Mouse (Mus musculus): ENCODE results near the gene Epha2. TPM values are rescaled to one million over a fixed set of nuclear protein-coding genes. Genes with fewer than 3 reads are reported as not detected.
A peak's percentile ranks its signal among the peaks of the same experiment; 100 is the strongest.

The Epha2 gene
- 6.8 and 7.1 TPM in 2 replicates for polyA plus RNA-seq (2015; fragmentation: Nextera tagmentation; extraction: Ambion mirVana)

GRCm38 (mm10) chr4:141301116-141301553, at the start of gene Epha2:
Epha2 (plus strand) TSS chr4:141301240.
- ATAC-seq (replicated peaks; ENCODE audit: low FRiP score): peak; percentile 61
- Histone ChIP-seq H3K27me3 (peaks cover 33% of the 10 kb centered on the region), H3K9ac (peak within 1 kb of the TSS; percentile 69), H3K9me3 (replicated peaks) (no peaks in the 10 kb centered on the region), H3K4me1 (peaks cover 71% of the 10 kb centered on the region), H3K4me2 (peak within 1 kb of the TSS; percentile 78), H3K36me3 (no peaks in the 10 kb centered on the region), H3K4me3 (replicated peaks) (peak within 1 kb of the TSS; percentile 79), H3K27ac (peak within 1 kb of the TSS; percentile 85)
- WGBS: under 1% methylated on average over 29 of the region's 35 CpGs

- peaks cover 33% of the 10 kb centered on the region for H3K27me3 ChIP-seq
- no peak overlapping the region for H3K4me2 ChIP-seq
Observed at GRCm38 (mm10) chr4:141252641-141253040, 48.4 kb upstream of the Epha2 start.

DNA sequence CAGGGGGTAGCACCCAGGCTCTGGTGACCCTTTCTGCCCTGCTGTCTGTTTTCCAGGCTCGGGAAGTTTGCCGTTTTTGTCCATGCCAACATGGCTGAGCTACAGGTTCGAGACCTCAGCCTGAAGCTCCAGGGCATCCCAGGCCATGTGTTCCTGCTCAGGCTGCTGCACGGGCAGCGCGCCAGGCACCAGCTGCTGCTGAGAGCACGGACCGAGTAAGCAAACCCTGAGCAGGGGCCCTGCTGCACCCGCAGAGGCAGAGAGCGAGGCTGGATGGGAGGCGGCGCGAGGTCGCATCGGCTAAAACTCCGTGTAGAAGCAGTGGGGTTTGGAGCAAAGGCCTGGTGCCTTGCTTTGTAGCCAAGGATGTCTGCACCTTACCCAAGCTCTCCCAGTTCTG, 46.8 kb upstream of the Epha2 start:
- peaks cover 14% of the 10 kb centered on the region; the same call in 1 of the 2 replicates for H3K36me3 ChIP-seq
- H3K4me1 ChIP-seq: peaks cover 9% of the 10 kb centered on the region; the same call in 1 of the 2 replicates
- no peak overlapping the region for H3K4me2 ChIP-seq
- no peak overlapping the region for H3K4me3 ChIP-seq (replicated peaks)
- peaks cover 17% of the 10 kb centered on the region for H3K27me3 ChIP-seq
- ATAC-seq (replicated peaks; ENCODE audit: low FRiP score): no peak
- H3K9ac ChIP-seq: no peak overlapping the region
- no peak overlapping the region for H3K27ac ChIP-seq
- WGBS: 77% methylated on average over 16 of the region's 16 CpGs
- H3K9me3 ChIP-seq (replicated peaks): no peaks in the 10 kb centered on the region

More at GRCm38 (mm10) chr4:141252641-141253040, 48.4 kb upstream of the Epha2 start:
- Histone ChIP-seq H3K27ac (no peak overlapping the region), H3K4me1 (peaks cover 25% of the 10 kb centered on the region), H3K9me3 (replicated peaks) (no peaks in the 10 kb centered on the region), H3K36me3 (peaks cover 14% of the 10 kb centered on the region; the same call in 1 of the 2 replicates), H3K9ac (no peak overlapping the region), H3K4me3 (replicated peaks) (no peak overlapping the region)
- ATAC-seq (replicated peaks; ENCODE audit: low FRiP score): no peak
- WGBS: 74% methylated on average over 2 of the region's 2 CpGs

- 67% methylated on average over 5 of the region's 5 CpGs for WGBS
- Histone ChIP-seq H3K27me3 (no peaks in the 10 kb centered on the region), H3K9me3 (replicated peaks) (no peaks in the 10 kb centered on the region), H3K4me2 (no peak overlapping the region), H3K4me1 (peaks cover 15% of the 10 kb centered on the region), H3K9ac (no peak overlapping the region), H3K4me3 (replicated peaks) (no peak overlapping the region), H3K27ac (no peak overlapping the region), H3K36me3 (peaks cover 14% of the 10 kb centered on the region; the same call in 1 of the 2 replicates)
- no peak for ATAC-seq (replicated peaks; ENCODE audit: low FRiP score)
Observed at GRCm38 (mm10) chr4:141257440-141257839, 43.6 kb upstream of the Epha2 start.

DNA sequence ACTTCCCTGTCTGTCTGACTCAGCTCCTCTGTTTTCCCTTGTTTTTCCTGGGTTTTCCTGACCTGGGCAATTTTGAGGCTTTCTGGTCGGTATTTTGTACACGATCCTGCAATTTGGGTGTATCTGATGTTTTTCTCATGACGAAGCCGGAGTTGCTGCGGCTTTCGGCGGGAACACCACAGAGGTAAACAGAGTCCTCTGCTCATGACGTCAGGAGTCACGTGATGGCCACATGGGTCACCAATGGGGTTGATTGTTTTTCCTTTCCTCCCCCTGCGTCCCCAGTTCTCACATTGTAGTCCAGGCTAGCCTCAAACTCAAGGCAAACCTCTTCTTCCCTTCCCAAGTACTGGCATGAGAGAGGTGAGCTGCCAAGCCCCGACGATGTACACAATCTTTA, 41.6 kb upstream of the Epha2 start:
- Histone ChIP-seq H3K27me3 (no peaks in the 10 kb centered on the region), H3K4me1 (peaks cover 9% of the 10 kb centered on the region), H3K4me2 (no peak overlapping the region), H3K27ac (no peak overlapping the region), H3K9ac (no peak overlapping the region), H3K36me3 (peaks cover 9% of the 10 kb centered on the region; the same call in 1 of the 2 replicates), H3K4me3 (replicated peaks) (no peak overlapping the region), H3K9me3 (replicated peaks) (no peaks in the 10 kb centered on the region)
- no peak for ATAC-seq (replicated peaks; ENCODE audit: low FRiP score)
- 84% methylated on average over 12 of the region's 12 CpGs for WGBS

DNA sequence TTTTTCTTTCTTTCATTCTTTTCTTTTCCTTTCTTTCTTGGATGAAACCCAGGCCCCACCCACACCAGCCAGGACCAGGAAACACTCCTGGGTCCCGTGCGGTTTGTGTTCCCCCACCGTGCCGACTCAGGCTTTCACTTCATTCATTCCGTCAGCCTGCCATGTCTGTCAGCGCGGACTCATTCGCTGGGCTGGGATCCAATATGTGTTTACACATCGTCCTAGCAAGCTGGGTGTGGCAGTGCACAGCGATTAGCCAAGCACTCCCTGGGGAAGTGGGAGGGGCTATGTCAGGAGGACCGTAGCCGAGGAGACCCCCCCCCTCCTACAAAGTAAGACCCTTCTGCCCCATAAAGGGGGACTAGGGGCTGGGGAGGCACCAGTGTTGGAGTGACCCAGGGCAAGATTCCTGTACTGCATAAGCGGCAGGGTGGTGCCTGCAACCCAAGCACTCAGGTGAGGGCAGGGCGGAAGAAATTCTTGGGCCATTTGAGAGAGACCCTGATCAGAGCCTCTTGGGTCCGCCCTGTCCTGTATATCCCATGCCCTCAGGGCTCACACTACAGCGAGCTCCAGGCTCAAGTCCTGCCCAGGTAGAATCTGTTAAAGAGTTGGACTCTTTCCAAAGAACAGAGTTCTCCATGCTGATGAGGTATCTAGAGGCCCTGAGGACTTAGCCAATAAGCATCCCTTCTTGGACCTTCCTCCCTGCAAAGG, 40.9 kb upstream of the Epha2 start:
- Histone ChIP-seq H3K36me3 (peaks cover 9% of the 10 kb centered on the region; the same call in 1 of the 2 replicates), H3K27ac (no peak overlapping the region), H3K4me3 (replicated peaks) (peak overlapping the region; percentile 16; the same call in 1 of the 2 replicates), H3K4me1 (peaks cover 6% of the 10 kb centered on the region), H3K27me3 (no peaks in the 10 kb centered on the region), H3K4me2 (peak overlapping the region; percentile 42), H3K9ac (no peak overlapping the region), H3K9me3 (replicated peaks) (no peaks in the 10 kb centered on the region)
- ATAC-seq (replicated peaks; ENCODE audit: low FRiP score): 0 out of 2 replicates have a peak, but pooled peaks have one; percentile 55
- 56% methylated on average over 16 of the region's 16 CpGs for WGBS

- Histone ChIP-seq H3K27ac (no peak overlapping the region), H3K9ac (no peak overlapping the region), H3K27me3 (no peaks in the 10 kb centered on the region), H3K4me1 (peaks cover 6% of the 10 kb centered on the region), H3K9me3 (replicated peaks) (no peaks in the 10 kb centered on the region), H3K36me3 (no peaks in the 10 kb centered on the region), H3K4me3 (replicated peaks) (no peak overlapping the region), H3K4me2 (no peak overlapping the region)
- ATAC-seq (replicated peaks; ENCODE audit: low FRiP score): no peak
- 75% methylated on average over 10 of the region's 10 CpGs for WGBS
Observed at GRCm38 (mm10) chr4:141262906-141263637, 38.0 kb upstream of the Epha2 start.

DNA sequence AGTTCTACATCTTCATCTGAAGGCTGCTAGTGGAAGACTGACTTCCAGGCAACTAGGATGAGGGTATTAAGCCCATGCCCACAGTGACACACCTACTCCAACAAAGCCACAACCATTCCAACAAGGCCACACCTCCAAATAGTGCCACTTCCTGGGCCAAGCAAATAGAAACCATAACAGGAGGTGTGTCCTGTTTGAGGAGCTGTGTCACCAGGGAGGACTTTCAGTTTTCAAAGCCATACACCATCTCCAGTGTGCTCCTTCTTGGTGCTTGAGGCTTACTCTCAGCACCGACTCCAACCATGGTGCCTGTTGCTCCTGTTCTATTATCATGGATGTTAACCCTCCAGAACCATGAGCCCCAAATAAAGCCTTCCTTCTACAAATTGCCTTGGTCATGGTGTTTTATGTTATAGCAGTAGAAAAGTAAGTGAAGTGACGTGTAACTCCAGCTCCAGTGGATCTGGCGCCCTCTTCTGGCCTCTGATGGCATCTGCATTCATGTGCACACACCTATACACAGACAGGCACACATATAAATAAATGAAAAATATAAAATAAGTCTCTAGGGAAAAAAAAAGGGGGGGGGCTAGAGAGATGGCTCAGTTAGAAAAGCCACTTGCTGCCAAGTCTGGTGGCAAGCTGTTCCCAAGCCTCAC, 34.9 kb upstream of the Epha2 start:
- Histone ChIP-seq H3K4me1 (no peaks in the 10 kb centered on the region), H3K27me3 (no peaks in the 10 kb centered on the region), H3K4me2 (no peak overlapping the region), H3K9ac (no peak overlapping the region), H3K27ac (no peak overlapping the region), H3K36me3 (no peaks in the 10 kb centered on the region), H3K9me3 (replicated peaks) (no peaks in the 10 kb centered on the region), H3K4me3 (replicated peaks) (no peak overlapping the region)
- WGBS: 91% methylated on average over 3 of the region's 3 CpGs
- no peak for ATAC-seq (replicated peaks; ENCODE audit: low FRiP score)

GRCm38 (mm10) chr4:141267250-141267649, 33.8 kb upstream of the Epha2 start:
- Histone ChIP-seq H3K4me1 (peaks cover 10% of the 10 kb centered on the region), H3K9ac (no peak overlapping the region), H3K36me3 (no peaks in the 10 kb centered on the region), H3K4me3 (replicated peaks) (no peak overlapping the region), H3K27ac (no peak overlapping the region), H3K27me3 (no peaks in the 10 kb centered on the region), H3K9me3 (replicated peaks) (no peaks in the 10 kb centered on the region), H3K4me2 (no peak overlapping the region)
- 72% methylated on average over 3 of the region's 3 CpGs for WGBS
- no peak for ATAC-seq (replicated peaks; ENCODE audit: low FRiP score)

GRCm38 (mm10) chr4:141267837-141268236, 33.2 kb upstream of the Epha2 start:
- Histone ChIP-seq H3K36me3 (no peaks in the 10 kb centered on the region), H3K9ac (no peak overlapping the region), H3K27me3 (no peaks in the 10 kb centered on the region), H3K4me3 (replicated peaks) (no peak overlapping the region), H3K9me3 (replicated peaks) (no peaks in the 10 kb centered on the region), H3K27ac (no peak overlapping the region), H3K4me2 (no peak overlapping the region), H3K4me1 (peaks cover 11% of the 10 kb centered on the region)
- 0 out of 2 replicates have a peak, but pooled peaks have one; percentile 19 for ATAC-seq (replicated peaks; ENCODE audit: low FRiP score)
- WGBS: 48% methylated on average over 9 of the region's 9 CpGs

DNA sequence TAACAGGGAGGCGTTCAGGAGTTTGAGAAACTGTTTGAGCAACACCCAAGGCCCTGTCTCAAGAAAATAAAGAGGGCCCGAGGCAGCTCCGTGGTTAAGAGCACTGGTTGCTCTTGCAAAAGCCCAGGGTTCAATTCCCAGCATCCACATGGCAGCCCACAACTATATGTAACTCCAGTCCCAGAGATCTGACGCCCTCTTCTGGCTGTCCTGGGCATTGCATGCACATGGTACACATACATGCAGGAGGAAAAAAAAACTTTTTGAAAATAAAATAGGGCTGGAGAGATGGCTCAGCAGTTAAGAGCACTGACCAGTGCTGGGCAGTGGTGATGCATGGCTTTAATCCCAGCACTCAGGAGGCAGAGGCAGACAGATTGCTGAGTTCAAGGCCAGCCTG, 32.7 kb upstream of the Epha2 start:
- H3K9ac ChIP-seq: no peak overlapping the region
- no peaks in the 10 kb centered on the region for H3K9me3 ChIP-seq (replicated peaks)
- H3K27ac ChIP-seq: no peak overlapping the region
- H3K4me3 ChIP-seq (replicated peaks): no peak overlapping the region
- no peak overlapping the region for H3K4me2 ChIP-seq
- ATAC-seq (replicated peaks; ENCODE audit: low FRiP score): no peak
- H3K27me3 ChIP-seq: no peaks in the 10 kb centered on the region
- peaks cover 16% of the 10 kb centered on the region for H3K4me1 ChIP-seq
- H3K36me3 ChIP-seq: no peaks in the 10 kb centered on the region
- WGBS: 85% methylated on average over 4 of the region's 4 CpGs

GRCm38 (mm10) chr4:141269080-141269479, 32.0 kb upstream of the Epha2 start:
- WGBS: 80% methylated on average over 6 of the region's 6 CpGs
- H3K27me3 ChIP-seq: no peaks in the 10 kb centered on the region
- H3K27ac ChIP-seq: no peak overlapping the region
- no peak overlapping the region for H3K4me3 ChIP-seq (replicated peaks)
- no peak overlapping the region for H3K9ac ChIP-seq
- H3K4me1 ChIP-seq: peaks cover 19% of the 10 kb centered on the region
- no peak overlapping the region for H3K4me2 ChIP-seq
- no peaks in the 10 kb centered on the region for H3K36me3 ChIP-seq
- ATAC-seq (replicated peaks; ENCODE audit: low FRiP score): no peak
- no peaks in the 10 kb centered on the region for H3K9me3 ChIP-seq (replicated peaks)
